Mouse (Mus musculus) cerebellum, adult (tissue): ENCODE measurements around the gene Ttyh3.

Experiments
- ATAC-seq: cut with Nextera tagmentation; 2 replicates; pipeline ENCODE4 v1.9.2; 2017; ENCODE audit warnings: mild to moderate bottlenecking, moderate library complexity, mixed read lengths; ENCODE audit not compliant: insufficient number of reproducible peaks, low FRiP score, low TSS enrichment

The Ttyh3 gene

GRCm38 (mm10) chr5:140611611-140612185 is 37.1 kb downstream of the Ttyh3 start:
- no peak for ATAC-seq

- ATAC-seq: no peak
These were observed 37.7 kb downstream of the Ttyh3 start for GRCm38 (mm10) chr5:140611021-140611583.

- ATAC-seq: no peak
These were observed 38.4 kb downstream of the Ttyh3 start for GRCm38 (mm10) chr5:140610273-140611011.

- ATAC-seq: no peak
These were observed 39.1 kb downstream of the Ttyh3 start for GRCm38 (mm10) chr5:140609511-140610272.

- ATAC-seq: no peak
These were observed 40.2 kb downstream of the Ttyh3 start for GRCm38 (mm10) chr5:140608634-140609015.

GRCm38 (mm10) chr5:140607836-140608633 is 40.8 kb downstream of the Ttyh3 start:
- ATAC-seq: no peak

- no peak for ATAC-seq
These were observed 41.6 kb downstream of the Ttyh3 start, which contains the start of gene Lfng for GRCm38 (mm10) chr5:140607001-140607835. TSS of gene Lfng (plus strand) at chr5:140607320.

- no peak for ATAC-seq
These were observed 42.4 kb downstream of the Ttyh3 start for GRCm38 (mm10) chr5:140606386-140606785.

GRCm38 (mm10) chr5:140605228-140605627 is 43.6 kb downstream of the Ttyh3 start:
- ATAC-seq: no peak

GRCm38 (mm10) chr5:140604386-140604785 is 44.4 kb downstream of the Ttyh3 start:
- no peak for ATAC-seq

- no peak for ATAC-seq
These were observed 46.3 kb downstream of the Ttyh3 start for GRCm38 (mm10) chr5:140602540-140602939.

- ATAC-seq: no peak
These were observed 47.1 kb downstream of the Ttyh3 start for GRCm38 (mm10) chr5:140601712-140602111.

- no peak for ATAC-seq
These were observed 48.9 kb downstream of the Ttyh3 start for GRCm38 (mm10) chr5:140599939-140600338.

- no peak for ATAC-seq
These were observed 51.0 kb downstream of the Ttyh3 start for GRCm38 (mm10) chr5:140597787-140598186.

- no peak for ATAC-seq
These were observed 51.8 kb downstream of the Ttyh3 start for GRCm38 (mm10) chr5:140596927-140597588.

GRCm38 (mm10) chr5:140596426-140596825 is 52.4 kb downstream of the Ttyh3 start:
- no peak for ATAC-seq

- no peak for ATAC-seq
These were observed 54.0 kb downstream of the Ttyh3 start for GRCm38 (mm10) chr5:140594846-140595245.

GRCm38 (mm10) chr5:140589082-140589774 is 59.6 kb downstream of the Ttyh3 start:
- ATAC-seq: no peak
